Mouse (Mus musculus) left cerebral cortex, adult 6 months (tissue): ENCODE measurements around the gene Fam189b. TPM values are rescaled to one million over a fixed set of nuclear protein-coding genes. Genes with fewer than 3 reads are reported as not detected.

Experiments used
- long read RNA-seq, 2 experiments: library from polyadenylated mRNA; unstranded; transcript quantifications; one replicate each; pipeline ENCODE4 v2.0.0; 2019 to 2020
- polyA plus RNA-seq: library from polyadenylated mRNA; unstranded; fragments of <200 nt; fragmentation: Nextera tagmentation; gene quantifications from 2 replicates; pipeline ENCODE4 v1.2.3, GENCODE M21; 2021

Fam189b gene
- polyA plus RNA-seq, result 8.2 and 15.5 TPM in 2 replicates
- long read RNA-seq, experiment 1, transcript Fam189b-201 (12 exons, 3,083 nt), result major isoform, 15 of 32 reads
- long read RNA-seq, experiment 1, partial matches to known transcripts, result 9 of 32 reads
- long read RNA-seq, experiment 1, other reads (novel, unspliced or antisense), result 6 of 32 reads
- long read RNA-seq, experiment 2, partial matches to known transcripts, result 11 of 12 reads
- long read RNA-seq, experiment 2, other reads (novel, unspliced or antisense), result 0 of 12 reads

GRCm38 (mm10) chr3:89183058-89183958 is at the start of gene Fam189b:
Gene Fam189b (plus strand): TSS chr3:89183143.

GRCm38 (mm10) chr3:89135958-89136357 is 47.0 kb upstream of the Fam189b start, which contains the start of gene Pklr:
Gene Pklr (plus strand): TSS chr3:89136142.

GRCm38 (mm10) chr3:89159616-89160344 is 23.2 kb upstream of the Fam189b start, which contains the start of gene Hcn3:
Gene Hcn3 (minus strand): TSS chr3:89160196.

GRCm38 (mm10) chr3:89164506-89165267 is 18.3 kb upstream of the Fam189b start, which contains the start of gene Clk2:
Gene Clk2 (plus strand): TSS chr3:89164795.

GRCm38 (mm10) chr3:89177242-89178106 is 5.5 kb upstream of the Fam189b start, which contains the start of gene Scamp3:
Gene Scamp3 (plus strand): TSS chr3:89177473.

GRCm38 (mm10) chr3:89202253-89203141 is 19.6 kb downstream of the Fam189b start, which contains the start of gene Gba:
Gene Gba (plus strand): TSS chr3:89202928.

GRCm38 (mm10) chr3:89214681-89215411 is 31.9 kb downstream of the Fam189b start, which contains the start of gene Thbs3:
Gene Thbs3 (plus strand): TSS chr3:89215180.

GRCm38 (mm10) chr3:89226900-89227299 is 44.0 kb downstream of the Fam189b start, which contains the start of gene Mtx1:
Gene Mtx1 (minus strand): TSS chr3:89227088.

GRCm38 (mm10) chr3:89228836-89229235 is 45.9 kb downstream of the Fam189b start, which contains the start of gene Muc1:
Gene Muc1 (plus strand): TSS chr3:89229057.

Other genes starting within 250 kb of the Fam189b start
- gene Ash1l, start 232.5 kb upstream of the Fam189b start, polyA plus RNA-seq, result 7.1 and 9.1 TPM in 2 replicates
- 98.6 and 110 TPM in 2 replicates for gene Dap3, start 232.0 kb upstream of the Fam189b start, polyA plus RNA-seq
- 47.9 and 79.6 TPM in 2 replicates for gene Rusc1, start 89.8 kb upstream of the Fam189b start, polyA plus RNA-seq
- gene Gm43738, start 82.0 kb upstream of the Fam189b start, polyA plus RNA-seq, result 0.10 TPM in 1 of 2 replicates, not detected in the other
- gene Fdps, start 81.2 kb upstream of the Fam189b start, polyA plus RNA-seq, result 156 and 192 TPM in 2 replicates
- gene Pklr, start 47.0 kb upstream of the Fam189b start, polyA plus RNA-seq, result not detected in 2 replicates
- gene Hcn3, start 22.9 kb upstream of the Fam189b start, polyA plus RNA-seq, result 2.2 and 5.2 TPM in 2 replicates
- 3.0 and 3.7 TPM in 2 replicates for gene Clk2, start 18.3 kb upstream of the Fam189b start, polyA plus RNA-seq
- gene Scamp3, start 5.7 kb upstream of the Fam189b start, polyA plus RNA-seq, result 65.4 and 69.8 TPM in 2 replicates
- 24.1 and 25.8 TPM in 2 replicates for gene Gba, start 19.8 kb downstream of the Fam189b start, polyA plus RNA-seq
- 8.3 and 12.0 TPM in 2 replicates for gene Thbs3, start 32.0 kb downstream of the Fam189b start, polyA plus RNA-seq
- gene Mtx1, start 43.9 kb downstream of the Fam189b start, polyA plus RNA-seq, result 121 and 135 TPM in 2 replicates
- gene Muc1, start 45.9 kb downstream of the Fam189b start, polyA plus RNA-seq, result 0.20 and 0.34 TPM in 2 replicates
- 209 and 223 TPM in 2 replicates for gene Krtcap2, start 62.8 kb downstream of the Fam189b start, polyA plus RNA-seq
- 23.1 and 27.4 TPM in 2 replicates for gene Trim46, start 63.2 kb downstream of the Fam189b start, polyA plus RNA-seq
- 276 and 277 TPM in 2 replicates for gene Dpm3, start 76.2 kb downstream of the Fam189b start, polyA plus RNA-seq
- gene Slc50a1, start 87.4 kb downstream of the Fam189b start, polyA plus RNA-seq, result 48.6 and 65.6 TPM in 2 replicates
- 11.1 and 12.0 TPM in 2 replicates for gene Efna1, start 98.0 kb downstream of the Fam189b start, polyA plus RNA-seq
- gene Efna3, start 139.8 kb downstream of the Fam189b start, polyA plus RNA-seq, result 5.6 and 31.3 TPM in 2 replicates
- 0.30 and 0.44 TPM in 2 replicates for gene Efna4, start 154.9 kb downstream of the Fam189b start, polyA plus RNA-seq
- gene Adam15, start 166.9 kb downstream of the Fam189b start, polyA plus RNA-seq, result 21.3 and 43.1 TPM in 2 replicates
- gene Dcst2, start 178.8 kb downstream of the Fam189b start, polyA plus RNA-seq, result not detected in 2 replicates
- gene Dcst1, start 182.1 kb downstream of the Fam189b start, polyA plus RNA-seq, result 1.9 and 2.3 TPM in 2 replicates
- gene Zbtb7b, start 211.6 kb downstream of the Fam189b start, polyA plus RNA-seq, result 0.49 and 1.2 TPM in 2 replicates
- gene Lenep, start 219.7 kb downstream of the Fam189b start, polyA plus RNA-seq, result not detected in 2 replicates
- gene Flad1, start 228.7 kb downstream of the Fam189b start, polyA plus RNA-seq, result 22.6 and 32.3 TPM in 2 replicates
- gene Cks1b, start 235.2 kb downstream of the Fam189b start, polyA plus RNA-seq, result 8.9 and 10.6 TPM in 2 replicates
- gene Shc1, start 235.3 kb downstream of the Fam189b start, polyA plus RNA-seq, result 4.1 and 4.9 TPM in 2 replicates
- 5.5 and 11.4 TPM in 2 replicates for gene Pygo2, start 247.1 kb downstream of the Fam189b start, polyA plus RNA-seq